Mouse (Mus musculus) midbrain, embryonic 15.5 days (tissue): ENCODE measurements at regions not wholly inside any gene's neighbourhood (a gene's known extent, or its start where the extent isn't known, plus 50 kb on each side); places are given as distances from the start of the nearest gene placed in this dataset.

ENCODE experiments used
- ATAC-seq: fragments of 200-750 bp; cut with Nextera tagmentation; replicated peaks from 2 replicates; pipeline ENCODE4 v1.8.0; 2017; ENCODE audit warnings: moderate TSS enrichment
- H3K27ac ChIP-seq: fragments of 300-500 bp; sonication (generic); 2 replicates; pipeline ENCODE4 v1.5.1; 2015; ENCODE audit warnings: mild to moderate bottlenecking, inconsistent platforms
- H3K27me3 ChIP-seq: fragments of 300-500 bp; sonication (generic); replicated peaks from 2 replicates; pipeline ENCODE4 v1.6.1; 2015; ENCODE audit warnings: inconsistent platforms
- H3K36me3 ChIP-seq: fragments of 300-500 bp; sonication (generic); replicated peaks from 2 replicates; pipeline ENCODE4 v1.6.1; 2015; ENCODE audit warnings: inconsistent platforms
- H3K4me1 ChIP-seq: fragments of 300-500 bp; sonication (generic); 2 replicates; pipeline ENCODE4 v1.6.1; 2015; ENCODE audit warnings: inconsistent platforms
- H3K4me2 ChIP-seq: fragments of 300-500 bp; sonication (generic); 2 replicates; pipeline ENCODE4 v1.6.1; 2015; ENCODE audit warnings: inconsistent platforms, mild to moderate bottlenecking, moderate library complexity
- H3K4me3 ChIP-seq: fragments of 300-500 bp; sonication (generic); 2 replicates; pipeline ENCODE4 v1.5.1; 2015; ENCODE audit warnings: mild to moderate bottlenecking, inconsistent platforms
- H3K9ac ChIP-seq: fragments of 300-500 bp; sonication (generic); 2 replicates; pipeline ENCODE4 v1.6.1; 2015; ENCODE audit warnings: mild to moderate bottlenecking, inconsistent platforms
- H3K9me3 ChIP-seq: fragments of 300-500 bp; sonication (generic); 2 replicates; pipeline ENCODE4 v1.6.1; 2016; ENCODE audit warnings: inconsistent platforms
- whole genome bisulfite sequencing: fragments of 180-500 bp; shearing (Covaris S2); methylation state at CpG from one replicate; pipeline ENCODE4 v1.1.7; 2015; ENCODE audit warnings: mixed read lengths; 5-methylcytosine and 5-hydroxymethylcytosine counted together

GRCm38 (mm10) chr19:28087607-28088546 is 76.9 kb upstream of the Rfx3 start:
- WGBS = 38% methylated on average over 12 of the region's 12 CpGs

GRCm38 (mm10) chr19:28070386-28070785 is 59.4 kb upstream of the Rfx3 start:
- Histone ChIP-seq H3K27ac (no peak overlapping the region), H3K9me3 (no peaks in the 10 kb centered on the region), H3K4me1 (no peaks in the 10 kb centered on the region), H3K4me3 (no peak overlapping the region), H3K9ac (no peak overlapping the region), H3K27me3 (no peaks in the 10 kb centered on the region), H3K36me3 (no peaks in the 10 kb centered on the region), H3K4me2 (no peak overlapping the region)
- no peak for ATAC-seq
- WGBS = 93% methylated on average over 3 of the region's 3 CpGs

More at GRCm38 (mm10) chr19:28087607-28088546, 76.9 kb upstream of the Rfx3 start:
- no peaks in the 10 kb centered on the region for H3K27me3 ChIP-seq
- H3K36me3 ChIP-seq = no peaks in the 10 kb centered on the region
- ATAC-seq = peak; percentile 83
- H3K4me3 ChIP-seq = no peak overlapping the region
- H3K27ac ChIP-seq = peak overlapping the region; percentile 62
- H3K4me2 ChIP-seq = no peak overlapping the region
- H3K9ac ChIP-seq = no peak overlapping the region
- H3K4me1 ChIP-seq = peaks cover 23% of the 10 kb centered on the region
- no peaks in the 10 kb centered on the region for H3K9me3 ChIP-seq
